Mouse (Mus musculus) c-Kit-positive CD71-positive TER-119-positive erythroid progenitor cells, embryonic 14.5 days (primary cell): ENCODE measurements at regions not wholly inside any gene's neighbourhood (a gene's known extent, or its start where the extent isn't known, plus 50 kb on each side); places are given as distances from the start of the nearest gene placed in this dataset.

Experiments used
- DNase-seq: peaks from one replicate; pipeline ENCODE4 v3.0.0-alpha.2; 2013; ENCODE audit warnings: low spot score

GRCm38 (mm10) chr2:47945061-47945460 is 868.8 kb upstream of the Acvr2a start:
- DNase-seq, result no peak

- no peak for DNase-seq
These were observed 822.8 kb upstream of the Acvr2a start for GRCm38 (mm10) chr2:47991132-47991531.

GRCm38 (mm10) chr2:47994185-47994584 is 819.7 kb upstream of the Acvr2a start:
- DNase-seq, result no peak

GRCm38 (mm10) chr2:48001230-48001629 is 812.7 kb upstream of the Acvr2a start:
- no peak for DNase-seq

GRCm38 (mm10) chr2:48001800-48002507 is 812.0 kb upstream of the Acvr2a start:
- peak; percentile 6 for DNase-seq

- DNase-seq, result no peak
These were observed 803.6 kb upstream of the Acvr2a start for GRCm38 (mm10) chr2:48010308-48010707.

- DNase-seq, result no peak
These were observed 786.4 kb upstream of the Acvr2a start for GRCm38 (mm10) chr2:48027559-48027958.

- DNase-seq, result no peak
These were observed 752.5 kb upstream of the Acvr2a start for GRCm38 (mm10) chr2:48061375-48061774.

GRCm38 (mm10) chr2:48063436-48063835 is 750.5 kb upstream of the Acvr2a start:
- DNase-seq, result no peak

- DNase-seq, result no peak
These were observed 748.7 kb upstream of the Acvr2a start for GRCm38 (mm10) chr2:48065162-48065561.

- DNase-seq, result no peak
These were observed 731.6 kb upstream of the Acvr2a start for GRCm38 (mm10) chr2:48082120-48082799.

- no peak for DNase-seq
These were observed 715.6 kb upstream of the Acvr2a start for GRCm38 (mm10) chr2:48098287-48098686.

- no peak for DNase-seq
These were observed 714.9 kb upstream of the Acvr2a start for GRCm38 (mm10) chr2:48098931-48099531.

- DNase-seq, result no peak
These were observed 690.2 kb upstream of the Acvr2a start for GRCm38 (mm10) chr2:48123662-48124061.

- DNase-seq, result no peak
These were observed 675.8 kb upstream of the Acvr2a start for GRCm38 (mm10) chr2:48138051-48138611.

- no peak for DNase-seq
These were observed 672.6 kb upstream of the Acvr2a start for GRCm38 (mm10) chr2:48141281-48141680.

- DNase-seq, result no peak
These were observed 659.2 kb upstream of the Acvr2a start for GRCm38 (mm10) chr2:48154706-48155105.

GRCm38 (mm10) chr2:48172626-48173025 is 641.3 kb upstream of the Acvr2a start:
- no peak for DNase-seq

GRCm38 (mm10) chr2:48186161-48186560 is 627.7 kb upstream of the Acvr2a start:
- no peak for DNase-seq

- DNase-seq, result no peak
These were observed 627.3 kb upstream of the Acvr2a start for GRCm38 (mm10) chr2:48186609-48187008.

- DNase-seq, result no peak
These were observed 602.1 kb upstream of the Acvr2a start for GRCm38 (mm10) chr2:48211804-48212203.

GRCm38 (mm10) chr2:48220771-48221170 is 593.1 kb upstream of the Acvr2a start:
- DNase-seq, result no peak
